Mouse (Mus musculus) ovary, adult 18-20 months (tissue): Measurements from ENCODE around the gene Pld5.
"Not testable (repeated sequence)": the region's sequence is repeated elsewhere in the genome, so short reads cannot be mapped to it uniquely, and the experiment has no call there.

ENCODE experiments used
- DNase-seq: peaks from one replicate; pipeline ENCODE4 v3.0.0; 2022; ENCODE audit warnings: low spot score, mixed read lengths

Pld5 gene

DNA sequence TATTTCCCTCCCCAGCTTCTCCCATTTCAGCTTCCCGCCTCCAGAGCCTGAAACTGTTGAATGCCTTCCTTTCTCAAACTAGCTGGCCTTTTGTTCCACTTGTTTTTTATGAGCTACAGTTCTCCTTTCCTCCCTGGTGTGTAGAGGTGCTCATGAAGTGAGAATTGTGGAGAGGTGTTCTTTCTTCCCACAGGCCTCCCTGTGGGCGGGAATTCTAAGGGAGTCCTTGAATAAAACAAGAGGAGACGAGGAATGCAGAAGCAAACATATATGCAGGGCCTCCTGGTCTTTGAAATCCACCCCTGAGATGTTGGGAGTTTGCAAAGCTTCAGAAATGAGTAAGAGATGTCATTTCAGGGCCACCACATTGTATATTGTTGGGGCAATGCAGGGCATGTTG is 235.2 kb downstream of the Pld5 start:
- no peak for DNase-seq

DNA sequence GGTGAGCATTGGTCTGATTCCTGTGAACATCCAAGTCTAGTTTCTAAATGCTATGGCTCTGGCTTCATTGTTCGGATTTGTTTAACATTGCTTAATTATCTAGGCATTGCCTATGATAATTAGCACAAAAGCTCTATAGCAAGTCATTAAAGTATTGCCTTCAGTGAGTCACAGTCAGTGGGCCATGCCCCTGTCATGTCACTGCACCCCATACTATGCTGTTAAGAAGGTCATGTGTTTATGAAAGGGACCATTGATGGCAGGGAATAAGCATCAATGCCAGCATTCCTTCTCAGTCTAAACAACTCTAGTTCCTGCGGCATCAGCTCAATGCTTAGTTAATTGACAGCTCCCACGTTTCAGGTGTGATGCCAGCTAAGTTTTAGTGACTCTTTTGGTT is 239.1 kb downstream of the Pld5 start:
- DNase-seq: no peak

DNA sequence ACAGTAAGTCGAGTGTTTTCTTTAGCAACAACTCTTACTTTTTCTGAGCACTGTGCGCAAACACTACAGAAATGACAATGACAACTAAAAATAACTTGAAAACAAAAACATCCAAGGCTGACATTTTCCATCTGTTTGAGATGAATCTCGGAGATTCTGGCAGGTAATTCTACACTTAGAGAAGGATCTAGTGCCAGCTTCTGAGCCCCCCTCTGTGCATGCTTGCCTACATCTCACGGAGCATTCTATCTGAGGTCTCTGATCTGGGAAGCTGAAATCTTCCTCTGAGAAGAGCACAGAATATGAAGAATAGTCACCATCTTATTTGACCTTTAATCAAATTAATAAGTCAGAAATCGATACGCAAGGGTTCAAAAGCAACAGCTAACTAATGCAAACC is 240.4 kb downstream of the Pld5 start:
- DNase-seq: no peak

DNA sequence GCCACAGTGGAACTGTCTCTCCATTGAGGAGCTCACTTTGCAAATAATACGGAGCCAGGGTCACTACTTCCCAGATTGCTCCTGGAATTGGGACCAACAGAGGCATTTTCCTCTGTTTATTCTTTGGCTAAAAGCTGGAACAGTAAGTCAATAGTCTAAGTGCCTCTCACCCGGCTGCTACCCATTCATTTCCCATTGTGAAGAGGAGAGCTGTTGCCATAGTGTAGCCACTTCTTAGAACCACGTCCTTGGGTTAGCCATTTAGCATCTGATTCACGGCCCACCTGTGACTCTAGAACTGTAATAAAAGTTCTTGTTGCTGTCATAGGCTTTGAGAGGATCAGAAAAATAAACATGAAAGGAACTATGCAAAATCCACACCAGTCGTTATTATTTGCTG is 241.4 kb downstream of the Pld5 start:
- no peak for DNase-seq

DNA sequence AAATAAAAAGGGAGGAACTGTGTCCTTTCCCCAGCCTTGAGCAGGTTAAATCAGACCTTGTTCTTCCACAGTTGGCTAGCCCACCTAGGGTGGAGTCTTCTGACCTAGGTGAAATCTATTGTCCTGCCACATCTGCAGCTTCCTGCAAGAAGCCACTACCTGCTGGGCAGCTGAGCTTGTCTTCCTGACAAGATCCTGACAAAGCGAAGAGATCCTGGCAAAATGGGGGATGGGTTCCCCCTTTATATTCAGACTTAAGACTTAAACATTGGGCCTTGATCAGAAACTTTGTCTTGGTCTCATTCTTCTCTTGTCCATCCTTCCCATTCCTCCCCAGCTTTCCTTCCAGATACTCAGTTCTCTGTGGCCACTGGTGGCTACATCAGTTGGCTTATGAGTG is 246.0 kb downstream of the Pld5 start:
- no peak for DNase-seq

DNA sequence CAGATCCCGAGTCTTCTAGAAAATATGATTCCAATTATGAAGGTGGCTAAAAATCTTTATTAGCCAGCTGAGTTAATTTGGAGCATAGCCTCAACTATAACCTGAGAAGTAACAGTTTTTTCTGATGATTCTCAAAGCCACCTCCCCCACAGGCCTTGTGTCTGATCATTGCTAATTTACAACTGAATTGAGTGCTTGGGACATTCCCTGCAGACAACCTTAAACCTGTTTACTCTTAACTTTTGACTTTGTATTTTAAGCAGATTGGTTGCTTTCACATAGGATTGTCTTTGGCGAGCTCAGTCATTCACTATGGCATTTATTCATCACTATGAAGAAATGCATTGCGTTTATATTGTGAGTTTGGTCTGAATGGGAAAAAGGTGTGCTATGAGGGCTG is 246.7 kb downstream of the Pld5 start:
- no peak for DNase-seq

DNA sequence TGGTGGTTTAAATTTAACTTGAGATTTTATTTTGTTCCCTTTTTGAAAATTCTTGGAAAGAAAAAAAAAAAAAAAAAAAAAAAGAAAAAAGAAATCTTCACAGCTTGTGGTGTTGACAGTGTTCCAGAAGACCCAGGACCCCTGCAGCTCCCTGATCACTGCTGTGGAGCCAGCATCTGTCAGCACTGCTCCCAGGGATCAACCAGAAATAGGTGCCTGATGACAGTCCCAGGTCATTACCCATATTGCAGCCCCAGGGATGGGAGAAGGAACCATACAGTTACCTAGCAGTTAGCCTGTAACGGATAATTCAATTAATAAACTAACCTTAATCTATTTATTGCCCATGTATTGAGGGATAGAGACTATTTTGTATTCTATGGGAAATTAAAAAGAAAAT is 250.6 kb downstream of the Pld5 start:
- DNase-seq: no peak

DNA sequence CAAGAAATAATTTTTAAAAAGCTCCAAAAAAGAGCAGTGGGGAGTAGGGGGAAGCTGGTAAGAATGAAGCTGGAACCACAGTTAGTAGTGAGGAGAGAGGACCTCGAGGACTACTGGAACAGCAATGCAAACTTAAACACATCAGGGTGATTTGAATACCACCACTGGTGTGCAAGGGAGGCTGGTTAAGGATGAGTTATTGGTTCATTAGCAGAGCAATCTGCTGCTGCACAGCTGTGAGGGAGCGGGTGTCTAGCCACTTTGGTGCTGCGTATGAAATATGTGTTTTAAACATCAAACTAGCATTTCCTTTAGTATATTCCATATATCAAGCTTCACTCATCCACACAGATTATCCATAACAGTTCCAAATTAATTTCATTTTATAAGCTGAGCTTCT is 256.6 kb downstream of the Pld5 start:
- no peak for DNase-seq

DNA sequence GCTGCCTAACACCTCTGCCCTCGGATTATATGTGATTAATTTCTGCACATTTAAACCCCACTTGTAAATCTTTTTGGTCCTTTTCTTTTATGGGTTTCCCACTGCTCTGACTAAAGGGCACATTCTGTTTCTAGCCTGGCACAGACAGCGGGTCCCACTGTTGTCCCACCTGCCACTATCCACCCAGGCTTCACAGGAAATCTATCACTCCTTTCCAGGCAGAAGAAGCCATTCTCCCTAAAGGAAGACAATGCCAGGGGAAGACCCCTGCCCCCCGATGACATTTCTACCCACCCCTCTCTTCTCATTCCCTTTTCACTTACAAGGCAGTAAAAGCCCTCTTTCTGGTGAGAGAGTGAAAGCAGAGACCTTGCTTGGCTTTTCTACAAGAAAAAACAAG is 259.0 kb downstream of the Pld5 start:
- DNase-seq: no peak

DNA sequence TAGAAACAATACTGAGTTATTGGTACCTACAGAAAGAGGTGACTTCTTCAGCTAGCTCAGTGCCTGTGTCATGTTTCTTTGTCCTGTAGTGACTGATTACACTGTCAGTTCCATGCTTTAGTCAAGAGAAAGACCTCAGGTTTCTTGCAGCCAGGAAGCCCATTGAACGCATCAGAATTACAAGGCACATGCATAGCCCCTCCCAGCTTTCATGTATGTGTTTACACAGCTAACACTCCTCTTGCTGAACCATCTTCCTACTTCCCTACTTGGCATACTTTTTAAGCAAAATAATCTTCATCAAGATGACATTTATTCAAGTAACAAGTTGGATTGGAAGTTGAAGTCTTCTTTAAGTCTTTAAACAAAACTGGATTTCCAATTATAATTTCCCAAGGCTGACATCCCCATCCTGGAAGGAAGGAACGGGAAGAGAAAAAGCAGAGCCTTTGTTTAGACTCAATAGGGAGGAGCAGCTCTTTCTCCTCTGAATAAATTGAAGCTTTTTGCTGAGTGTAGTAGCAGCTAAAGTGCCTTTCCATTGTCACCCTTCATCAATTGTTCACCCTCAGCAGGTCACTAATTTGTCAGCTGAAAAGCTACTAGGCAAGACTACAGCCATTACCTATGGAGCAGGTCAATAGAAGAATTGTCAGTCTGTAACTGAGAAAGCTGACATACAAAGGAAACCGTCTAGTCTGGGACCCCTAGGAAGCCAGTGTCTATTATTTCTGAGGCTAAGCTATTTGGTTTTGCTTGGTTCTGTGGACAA is 261.4 kb downstream of the Pld5 start:
- DNase-seq: no peak

DNA sequence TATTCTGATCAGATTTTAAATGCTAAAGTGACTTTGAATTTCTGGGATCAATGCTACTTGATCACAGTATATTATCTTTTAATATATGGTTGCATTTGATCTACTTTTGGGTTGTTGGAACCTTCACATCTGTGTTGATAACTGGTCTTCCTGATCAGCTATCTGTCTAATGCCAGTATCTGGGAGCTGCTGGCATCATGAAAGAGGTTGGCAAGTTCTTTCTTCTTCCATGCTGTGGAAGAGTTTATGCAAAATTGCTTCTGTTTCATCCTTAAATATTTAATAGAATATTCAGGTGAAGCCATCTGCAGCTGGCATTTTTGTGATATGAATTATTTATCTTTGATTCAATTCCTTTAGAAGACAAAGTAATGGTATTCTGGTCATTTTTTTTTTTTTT is 263.6 kb downstream of the Pld5 start:
- DNase-seq: no peak

DNA sequence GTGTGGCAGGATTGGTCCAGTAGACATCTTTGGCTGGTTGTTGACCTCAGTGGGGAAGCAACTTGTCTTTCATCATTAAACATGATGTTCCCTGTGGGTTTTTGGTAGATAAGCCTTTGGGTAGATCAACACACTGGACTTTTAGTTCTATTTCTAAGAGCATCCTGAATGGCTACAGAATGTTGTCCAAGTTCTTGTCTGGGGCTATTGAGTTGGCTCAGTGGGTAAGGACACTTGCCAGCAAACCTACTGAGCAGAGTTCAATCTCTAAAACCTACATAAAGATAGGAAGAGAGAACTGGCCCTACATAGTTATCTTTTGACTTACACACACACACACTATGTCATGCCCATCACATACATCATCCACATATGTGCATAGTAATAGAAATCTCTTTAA is 264.0 kb downstream of the Pld5 start:
- DNase-seq: no peak

DNA sequence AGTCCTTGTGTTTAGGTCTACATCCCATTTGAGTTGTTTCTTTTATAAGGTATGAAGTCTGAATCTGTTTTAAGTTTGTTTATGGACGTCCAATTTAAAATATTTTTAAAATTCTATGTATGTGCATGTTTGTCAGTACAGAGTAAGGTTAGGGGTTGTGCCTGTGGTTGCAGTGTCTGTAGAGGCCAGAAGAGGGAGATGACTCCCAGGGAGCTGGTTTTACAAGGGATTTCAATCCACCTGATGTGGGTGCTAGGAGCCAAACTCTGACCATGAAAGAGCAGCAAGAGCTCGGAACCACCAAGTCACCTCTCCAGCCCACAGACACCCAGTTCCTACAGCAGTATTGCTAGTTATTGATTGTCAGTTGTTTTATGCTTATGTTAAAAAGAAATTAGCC is 266.7 kb downstream of the Pld5 start:
- DNase-seq: no peak

DNA sequence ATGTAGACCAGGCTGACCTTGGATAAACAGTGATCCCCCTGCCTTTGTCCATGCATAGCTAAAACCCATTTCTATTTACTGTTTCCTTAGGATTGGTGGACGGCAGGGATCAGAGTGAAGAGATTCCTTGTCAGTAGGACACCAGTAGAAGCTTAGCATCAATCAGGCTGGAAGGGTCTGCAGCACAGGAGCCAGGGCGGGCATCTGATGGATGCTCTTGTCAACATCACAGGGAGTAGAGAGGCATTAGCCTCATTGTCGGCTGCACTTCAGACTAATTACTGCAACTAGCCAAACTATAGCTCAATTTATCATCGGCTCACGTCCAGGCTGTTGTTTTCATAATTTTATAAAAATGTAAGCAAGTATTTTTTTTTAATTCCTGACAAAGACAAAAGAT is 274.5 kb downstream of the Pld5 start:
- no peak for DNase-seq

DNA sequence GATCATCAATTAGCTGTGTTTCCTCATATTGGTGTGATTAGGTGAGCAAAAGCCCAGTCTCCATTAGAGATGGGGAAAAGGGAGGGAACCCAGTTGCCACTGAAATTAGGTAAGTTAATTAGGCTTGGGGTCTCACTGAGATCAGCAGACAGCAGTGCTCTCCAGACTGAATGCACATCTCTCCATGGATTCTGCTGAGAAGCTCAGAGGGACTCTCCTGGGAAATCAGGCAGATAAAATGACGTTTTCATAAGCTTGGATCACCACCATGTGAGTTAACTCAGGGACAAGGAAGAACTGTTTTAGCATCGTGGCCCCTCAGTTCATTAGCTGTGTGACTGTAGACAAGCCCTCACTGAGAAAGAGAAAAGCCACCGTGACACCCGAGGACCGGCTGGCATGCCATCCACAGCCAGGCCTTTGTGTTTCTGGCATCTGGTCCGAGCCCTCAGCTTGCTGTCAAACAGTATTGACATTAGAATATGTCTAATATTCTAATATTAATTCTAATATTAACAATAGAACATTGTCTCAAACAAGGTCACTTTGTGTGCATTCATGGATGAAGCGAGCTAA is 277.9 kb downstream of the Pld5 start:
- no peak for DNase-seq

DNA sequence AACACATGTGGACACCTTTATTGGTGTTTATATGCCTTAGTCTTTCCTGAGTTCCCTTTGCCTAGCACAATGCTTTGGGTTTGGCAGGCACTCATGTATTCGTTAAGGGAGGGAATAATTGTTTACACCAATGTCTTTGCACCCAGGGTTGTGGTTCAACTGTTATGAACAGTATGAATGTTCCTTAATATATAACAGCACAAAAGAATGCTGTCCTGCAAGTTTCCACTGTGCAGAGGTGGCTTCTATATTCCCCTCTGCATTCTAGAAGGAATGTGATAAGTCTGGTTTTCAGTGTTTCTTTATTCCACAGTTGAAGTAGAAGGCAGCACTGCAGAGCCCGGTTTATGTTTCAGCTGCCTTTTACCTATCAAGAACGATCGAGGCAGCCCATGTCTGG is 286.2 kb downstream of the Pld5 start:
- no peak for DNase-seq

DNA sequence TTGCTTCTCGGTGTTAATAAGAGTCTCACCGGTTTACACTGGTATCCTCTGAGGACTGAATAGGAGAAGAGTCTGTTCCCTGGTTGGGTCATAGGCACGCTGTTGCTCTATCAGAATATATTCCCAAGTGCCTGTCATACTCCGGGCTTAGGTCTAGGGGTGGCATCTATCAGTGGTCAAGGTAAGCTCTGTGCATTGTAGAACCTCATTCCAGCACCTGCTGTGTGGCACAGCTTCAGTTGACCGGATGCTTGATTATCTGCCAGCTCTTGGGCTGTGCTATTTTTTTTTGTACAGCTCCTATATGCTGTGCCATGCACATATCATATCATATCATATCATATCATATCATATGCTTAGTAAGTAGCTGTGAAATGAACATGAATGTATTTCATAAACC is 286.7 kb downstream of the Pld5 start:
- DNase-seq: no peak

DNA sequence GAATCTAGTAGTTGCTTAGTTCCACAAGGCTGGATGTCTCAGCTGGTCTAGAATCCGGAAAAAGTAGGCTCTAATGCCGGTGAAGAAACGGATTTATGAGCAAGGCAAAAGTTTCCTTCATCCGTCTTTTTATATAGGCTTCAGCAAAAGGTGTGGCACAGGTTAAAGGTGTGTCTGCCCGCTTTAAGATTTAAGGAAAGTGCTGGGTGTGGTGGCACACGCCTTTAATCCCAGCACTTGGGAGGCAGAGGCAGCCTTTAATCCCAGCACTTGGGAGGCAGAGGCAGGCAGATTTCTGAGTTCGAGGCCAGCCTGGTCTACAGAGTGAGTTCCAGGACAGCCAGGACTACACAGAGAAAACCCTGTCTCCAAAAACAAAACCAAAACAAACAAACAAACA is 296.1 kb downstream of the Pld5 start, which contains the start of gene Rbm8a2:
Gene Rbm8a2, minus strand, starts transcription at position 101 of the 400 bp plus-strand sequence.
- DNase-seq: not testable (repeated sequence)

DNA sequence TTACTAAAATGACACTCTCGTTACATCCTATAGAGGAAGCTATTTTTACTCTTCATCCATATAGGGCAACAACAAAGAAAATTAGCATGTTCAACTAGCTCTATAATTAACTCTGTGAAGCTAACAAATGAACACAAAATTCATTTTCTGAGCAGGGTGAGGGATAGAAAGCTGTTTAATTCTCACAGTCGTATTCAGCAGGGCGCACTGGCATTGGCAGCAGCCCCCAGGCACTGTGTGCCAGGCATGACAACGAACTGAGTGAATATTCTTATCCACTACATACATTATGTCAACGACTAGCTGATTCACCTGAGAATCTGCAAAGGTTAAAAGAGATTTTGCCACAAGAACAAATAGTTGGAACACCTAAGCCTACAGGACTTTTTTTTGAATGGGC is 304.4 kb downstream of the Pld5 start:
- DNase-seq: no peak

DNA sequence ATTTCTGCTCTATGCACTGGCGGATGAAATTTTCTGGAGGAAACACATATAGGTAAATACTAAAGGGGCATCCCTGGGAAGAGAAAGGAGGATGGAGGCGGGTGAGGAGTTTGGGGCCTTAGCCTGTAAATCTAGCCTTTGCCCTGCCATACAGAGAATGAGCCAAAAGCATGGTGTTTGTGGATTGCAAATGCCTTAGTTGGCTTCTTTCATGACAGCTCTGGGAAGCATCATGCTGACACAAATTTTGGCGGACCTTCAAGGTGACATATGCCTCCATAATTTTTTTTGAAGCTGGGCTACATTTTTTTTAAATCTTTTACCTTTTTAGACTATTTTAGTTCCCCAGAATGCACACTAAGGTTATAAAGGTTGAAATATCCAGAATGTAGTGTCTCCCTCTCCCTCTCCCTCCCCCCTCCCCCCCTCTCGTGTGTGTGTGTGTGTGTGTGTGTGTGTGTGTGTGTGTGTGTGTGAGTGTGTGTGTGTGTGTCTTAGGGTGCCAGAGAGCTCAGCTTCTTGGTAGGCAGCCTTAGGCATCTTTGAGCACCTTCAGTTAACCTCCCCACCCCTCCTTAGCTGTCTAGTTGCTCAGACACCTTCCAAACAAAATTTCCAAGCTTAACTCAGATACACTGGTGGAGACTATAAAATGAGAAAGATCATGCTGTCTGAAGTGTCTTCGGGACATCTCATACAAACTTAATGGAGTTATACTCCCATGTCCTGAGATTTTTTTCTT is 307.9 kb downstream of the Pld5 start:
- DNase-seq: no peak

DNA sequence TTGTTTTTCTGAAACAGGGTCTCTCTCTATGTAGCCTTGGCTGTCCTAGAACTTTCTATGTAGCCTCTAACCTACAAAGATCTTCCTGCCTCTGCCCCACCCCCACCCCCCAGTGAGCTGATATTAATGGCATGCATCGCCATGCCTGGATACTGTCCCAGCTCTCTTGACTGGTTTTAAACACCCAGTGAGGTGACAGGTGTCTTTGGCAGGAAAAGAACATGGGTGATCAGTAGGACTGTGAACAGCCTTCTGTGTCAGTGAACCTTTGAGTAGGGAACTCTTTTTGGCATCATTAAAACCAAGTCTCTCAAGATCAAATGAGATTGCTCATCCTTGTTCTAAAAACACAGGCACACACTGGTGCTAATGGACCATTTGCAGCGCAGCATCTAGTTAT is 313.3 kb downstream of the Pld5 start:
- DNase-seq: no peak

DNA sequence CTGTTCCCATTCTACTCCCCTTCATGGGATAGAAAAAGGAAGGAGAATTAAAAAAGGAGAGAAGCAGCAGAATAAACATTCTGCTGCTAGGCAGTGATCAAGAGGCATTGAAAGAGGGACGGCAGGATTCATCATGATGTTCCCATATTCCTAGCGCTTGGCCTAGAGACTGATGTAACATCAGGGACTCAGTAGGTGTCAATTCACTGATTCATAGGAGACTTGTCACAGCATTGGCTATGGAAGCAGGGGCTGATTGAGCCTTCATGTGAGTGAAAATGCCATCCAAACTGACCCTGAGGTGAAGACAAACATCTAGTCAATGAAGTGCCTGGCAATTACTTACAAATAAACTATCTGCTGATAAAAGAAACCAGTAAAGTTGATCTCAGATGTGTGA is 324.3 kb downstream of the Pld5 start:
- no peak for DNase-seq

DNA sequence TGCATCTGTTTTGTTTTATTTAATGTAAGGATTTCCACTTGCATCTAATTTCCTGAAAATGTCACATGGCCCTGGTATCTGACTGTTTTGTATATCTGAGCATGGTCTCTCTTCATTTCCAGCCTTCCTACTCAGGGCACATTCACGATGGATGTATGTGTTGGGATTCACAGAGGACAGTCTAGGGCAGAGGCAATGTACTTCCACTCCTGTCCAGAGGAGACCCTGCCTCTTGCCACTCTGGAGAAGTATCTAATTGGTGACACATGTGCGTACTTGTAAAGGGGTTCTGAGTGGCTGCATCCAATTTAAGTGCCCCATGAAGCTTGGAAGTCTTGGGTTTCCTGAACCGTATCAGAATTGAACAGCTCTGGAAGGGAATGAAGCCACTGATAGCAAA is 324.7 kb downstream of the Pld5 start:
- no peak for DNase-seq
